Mouse (Mus musculus) heart, adult 2 months (tissue): ENCODE results near the gene Mgrn1.
A peak's percentile ranks its signal among the peaks of the same experiment; 100 is the strongest.

Experiments
- CTCF ChIP-seq: fragments of 200-600 bp; IDR thresholded peaks from 2 replicates; pipeline ENCODE4 v1.8.1; 2022; ENCODE audit warnings: antibody characterized with exemption, mild to moderate bottlenecking, moderate library complexity
- EP300 ChIP-seq: fragments of 200-500 bp; IDR thresholded peaks from 2 replicates; pipeline ENCODE4 v1.6.1; 2011; ENCODE audit warnings: low read depth, low read length, control low read depth; ENCODE audit not compliant: insufficient read depth

GRCm38 (mm10) chr16:4880136-4880825 is 5.8 kb upstream of the Mgrn1 start, which contains the start of gene Ubald1:
- no peak for TF ChIP-seq CTCF
- TF ChIP-seq EP300 = peak; percentile 92; the same call in 1 of the 2 replicates
